Mouse (Mus musculus): ENCODE measurements around the gene Gm28845. TPM values are rescaled to one million over a fixed set of nuclear protein-coding genes. Genes with fewer than 3 reads are reported as not detected.

The Gm28845 gene
- not detected for polyA plus RNA-seq (2014; fragmentation: Illumina TruSeq; extraction: RNeasy Lipid Tissue Mini Kit (QIAGEN cat#74804); ENCODE audit: low replicate concordance)

DNA sequence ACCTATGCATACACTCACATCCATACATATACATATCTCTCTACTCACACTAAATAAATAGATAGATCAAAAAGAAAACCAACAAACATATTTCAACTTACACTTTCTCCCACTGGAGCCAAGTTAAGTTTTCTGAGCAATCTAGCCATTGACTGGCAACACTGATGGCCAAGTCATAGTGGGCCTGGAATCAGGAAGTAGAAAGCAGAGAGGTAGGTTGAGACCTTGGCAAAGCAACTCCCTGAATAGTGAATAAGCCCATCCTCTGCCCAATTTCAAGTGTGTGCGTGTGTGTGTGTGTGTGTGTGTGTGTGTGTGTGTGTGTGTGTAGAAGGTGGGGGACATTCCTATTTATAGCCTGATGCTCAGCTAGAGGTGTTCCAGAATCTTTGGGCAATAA, at the start of gene Gm28845:
TSS of gene Gm28845 (minus strand) at position 121 of the 400 bp plus-strand sequence.

DNA sequence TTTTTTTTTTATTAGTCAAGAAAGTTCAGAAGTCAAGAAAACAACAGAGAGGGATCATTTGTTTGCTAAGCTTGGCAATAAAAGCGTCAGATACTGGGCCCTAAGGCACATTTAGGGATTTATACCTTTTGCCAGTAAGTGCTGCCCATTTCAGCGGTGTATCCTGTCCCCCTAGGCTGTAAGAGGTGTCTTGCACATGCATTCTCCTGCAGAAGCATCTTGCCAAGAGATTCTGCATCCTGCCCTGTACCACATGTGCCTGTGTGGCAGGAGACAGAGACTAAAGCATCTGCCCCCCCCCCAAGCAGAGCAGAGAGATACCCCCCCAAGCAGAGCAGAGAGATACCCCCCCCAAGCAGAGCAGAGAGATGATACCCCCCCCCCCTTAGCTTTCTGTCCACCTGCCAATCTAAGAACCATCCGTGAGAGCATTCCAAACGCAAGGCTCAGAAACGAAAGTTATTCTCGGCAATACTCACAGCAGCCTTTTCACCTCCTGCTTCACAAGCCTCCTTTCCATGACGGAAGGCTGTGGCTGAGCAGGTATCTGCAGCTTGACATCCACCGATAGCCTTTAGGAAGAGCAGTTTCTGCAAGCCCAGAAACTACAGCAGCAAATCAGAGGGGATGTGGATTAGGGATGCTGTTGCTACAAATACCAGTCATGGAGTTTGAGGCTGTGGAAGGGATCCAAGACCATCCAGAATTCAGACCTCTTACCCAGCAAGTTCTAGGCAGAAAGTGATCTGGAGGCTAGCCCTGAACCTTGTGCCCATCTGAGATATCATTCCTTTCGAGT, 3.4 kb upstream of the Gm28845 start, which contains the start of gene D630023F18Rik:
TSS of gene D630023F18Rik (minus strand) at position 641 of the 799 bp plus-strand sequence.

GRCm38 (mm10) chr1:65103273-65103672, 16.1 kb downstream of the Gm28845 start, which contains the start of gene Cryga:
Gene Cryga (minus strand): TSS chr1:65103373.

GRCm38 (mm10) chr1:65082188-65082587, 37.2 kb downstream of the Gm28845 start, which contains the start of gene Crygb:
Gene Crygb (minus strand): TSS chr1:65082288.

GRCm38 (mm10) chr1:65073589-65073988, 45.8 kb downstream of the Gm28845 start, which contains the start of gene Crygc:
Gene Crygc (minus strand): TSS chr1:65073689.

DNA sequence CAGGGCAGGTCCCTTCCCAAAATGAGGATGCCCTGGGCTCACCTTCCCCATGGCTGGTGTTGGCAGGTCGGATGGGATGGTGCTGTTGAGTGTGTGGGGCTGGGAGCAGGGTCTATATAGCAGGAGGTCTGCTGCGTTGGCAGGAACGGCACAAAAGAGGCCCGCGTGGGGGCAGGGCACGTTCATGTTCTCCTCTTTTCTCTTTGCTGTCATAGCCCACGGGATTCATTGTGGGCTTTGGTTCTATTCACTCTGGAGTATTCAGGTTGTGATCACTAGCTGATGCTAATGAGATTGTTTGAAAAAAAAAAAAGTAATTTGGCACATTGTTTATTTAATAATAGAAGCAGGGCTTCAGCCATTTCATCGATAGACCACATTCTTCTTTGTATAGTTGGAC, 56.0 kb downstream of the Gm28845 start, which contains the start of gene Crygd:
TSS of gene Crygd (minus strand) at position 101 of the 400 bp plus-strand sequence.

DNA sequence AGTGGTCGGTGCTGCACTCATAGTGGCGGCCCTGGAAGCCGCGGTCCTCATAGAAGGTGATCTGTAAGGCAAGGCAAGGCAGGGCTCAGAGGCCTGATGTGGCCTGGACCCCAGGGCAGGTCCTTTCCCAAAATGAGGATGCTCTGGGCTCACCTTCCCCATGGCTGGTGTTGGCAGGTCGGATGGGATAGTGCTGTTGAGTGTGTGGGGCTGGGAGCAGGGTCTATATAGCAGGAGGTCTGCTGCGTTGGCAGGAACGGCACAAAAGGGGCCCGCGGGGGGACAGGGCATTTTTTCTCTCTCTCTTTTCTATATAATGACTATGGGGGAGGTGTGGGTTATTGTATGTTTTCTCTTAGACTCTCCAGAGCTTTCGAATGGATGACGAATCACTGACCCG, 68.4 kb downstream of the Gm28845 start, which contains the start of gene Cryge:
TSS of gene Cryge (minus strand) at position 198 of the 400 bp plus-strand sequence.

Other genes starting within 250 kb of the Gm28845 start
- gene Plekhm3, start 162.7 kb downstream of the Gm28845 start, polyA plus RNA-seq (2014; fragmentation: Illumina TruSeq; extraction: RNeasy Lipid Tissue Mini Kit (QIAGEN cat#74804); ENCODE audit: low replicate concordance), result 3.6 TPM
- gene Akr1cl, start 86.8 kb downstream of the Gm28845 start, polyA plus RNA-seq (2014; fragmentation: Illumina TruSeq; extraction: RNeasy Lipid Tissue Mini Kit (QIAGEN cat#74804); ENCODE audit: low replicate concordance), result not detected
- gene Cryge, start 68.4 kb downstream of the Gm28845 start, polyA plus RNA-seq (2014; fragmentation: Illumina TruSeq; extraction: RNeasy Lipid Tissue Mini Kit (QIAGEN cat#74804); ENCODE audit: low replicate concordance), result not detected
- gene Crygd, start 56.1 kb downstream of the Gm28845 start, polyA plus RNA-seq (2014; fragmentation: Illumina TruSeq; extraction: RNeasy Lipid Tissue Mini Kit (QIAGEN cat#74804); ENCODE audit: low replicate concordance), result not detected
- gene Crygc, start 45.9 kb downstream of the Gm28845 start, polyA plus RNA-seq (2014; fragmentation: Illumina TruSeq; extraction: RNeasy Lipid Tissue Mini Kit (QIAGEN cat#74804); ENCODE audit: low replicate concordance), result not detected
- not detected for gene Crygb, start 37.3 kb downstream of the Gm28845 start, polyA plus RNA-seq (2014; fragmentation: Illumina TruSeq; extraction: RNeasy Lipid Tissue Mini Kit (QIAGEN cat#74804); ENCODE audit: low replicate concordance)
- not detected for gene Cryga, start 16.2 kb downstream of the Gm28845 start, polyA plus RNA-seq (2014; fragmentation: Illumina TruSeq; extraction: RNeasy Lipid Tissue Mini Kit (QIAGEN cat#74804); ENCODE audit: low replicate concordance)
- 2.7 TPM for gene D630023F18Rik, start 3.7 kb upstream of the Gm28845 start, polyA plus RNA-seq (2014; fragmentation: Illumina TruSeq; extraction: RNeasy Lipid Tissue Mini Kit (QIAGEN cat#74804); ENCODE audit: low replicate concordance)
- 1,050 TPM for gene Idh1, start 66.9 kb upstream of the Gm28845 start, polyA plus RNA-seq (2014; fragmentation: Illumina TruSeq; extraction: RNeasy Lipid Tissue Mini Kit (QIAGEN cat#74804); ENCODE audit: low replicate concordance)
- gene Pikfyve, start 67.1 kb upstream of the Gm28845 start, polyA plus RNA-seq (2014; fragmentation: Illumina TruSeq; extraction: RNeasy Lipid Tissue Mini Kit (QIAGEN cat#74804); ENCODE audit: low replicate concordance), result 14.5 TPM
- not detected for gene Pth2r, start 162.5 kb upstream of the Gm28845 start, polyA plus RNA-seq (2014; fragmentation: Illumina TruSeq; extraction: RNeasy Lipid Tissue Mini Kit (QIAGEN cat#74804); ENCODE audit: low replicate concordance)